Comparison of ENCODE assay signal across 11 mouse cellular contexts in the genomic region with DNA sequence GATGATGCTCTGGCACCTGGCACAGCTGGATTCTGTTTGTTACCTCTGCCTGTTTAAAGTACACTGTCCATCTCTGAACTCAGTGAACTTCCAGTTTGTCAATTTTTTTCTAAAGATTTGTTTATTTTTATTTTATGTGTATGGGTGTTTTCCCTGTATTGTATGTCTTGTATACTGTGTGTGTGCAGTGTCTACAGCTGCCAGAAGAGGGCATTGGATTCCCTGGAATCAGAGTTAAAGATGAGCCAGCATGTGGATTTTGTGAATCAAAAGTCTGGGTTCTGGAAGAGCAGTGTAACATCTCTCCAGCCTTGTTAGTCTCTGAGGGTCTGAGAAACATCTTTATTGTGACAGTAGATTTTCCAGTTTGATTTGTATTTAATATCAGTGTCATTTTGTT. TPM values are rescaled to one million over a fixed set of nuclear protein-coding genes. Genes with fewer than 3 reads are reported as not detected.
A peak's percentile ranks its signal among the peaks of the same experiment; 100 is the strongest.
DNase-seq lines count a peak whose midpoint lies in the region; ATAC-seq and TF ChIP-seq lines count a peak whose summit lies in the region.
"Had no signal": no experiment of that assay in that cellular context is flagged by ENCODE, and none has a peak within 500 bp of the region (broad histone marks: within the 10 kb centered on the region; RNA-seq: fewer than 3 reads in every experiment).

No protein-coding gene starts in this region.

- no peak for TF ChIP-seq POLR2A in CH12.LX (IDR thresholded peaks at IDR 0.05; ENCODE audit: low read depth, low read length)

- H3K4me1 ChIP-seq in CH12.LX (ENCODE audit: control insufficient read depth in 1 of 2, insufficient read depth in 2 of 2), result no peaks in the 10 kb centered on the region
- no peaks in the 10 kb centered on the region for H3K4me1 ChIP-seq in forebrain, embryonic 16.5 days (replicated peaks; ENCODE audit: control insufficient read depth, insufficient read depth, low read length)
- H3K4me1 ChIP-seq: hindbrain, embryonic 15.5 days had no signal

- no peak for ATAC-seq in forebrain, embryonic 16.5 days

- peak; percentile 59 to 60 for DNase-seq in cerebellum, postnatal 10 days
- no peak for DNase-seq in cerebellum, adult 9-11 months
- DNase-seq in layer of hippocampus, adult 9-10 months (ENCODE audit: low spot score), result peak; percentile 24
- no peak for DNase-seq in layer of hippocampus, postnatal 36 days
- DNase-seq in CH12.LX (ENCODE audit: extremely low read depth), result no peak
- peak; percentile 61 for DNase-seq in kidney, postnatal 10 days
- no peak for DNase-seq in gastrocnemius, postnatal 14 days
- DNase-seq: cerebellum, adult 9-10 months had no signal

- in situ Hi-C loops in CH12.LX (cut with MboI; ENCODE audit: low pct_ligation_motif_present, low pct_unique_long_range_greater_than_20kb, low sequenced_read_pairs), result no loop called here

- TF ChIP-seq RAD21 in CH12.LX (IDR thresholded peaks at IDR 0.05; ENCODE audit: low read depth, low read length), result peak; percentile 17

- TF ChIP-seq EP300 in CH12.LX (IDR thresholded peaks at IDR 0.05; ENCODE audit: low read length), result no peak

- no peaks in the 10 kb centered on the region for H3K79me2 ChIP-seq in CH12.LX (replicated peaks; ENCODE audit: control insufficient read depth, extremely low read depth, insufficient read depth, poor library complexity, severe bottlenecking)

- dilution Hi-C loops in CH12.LX (cut with MboI; ENCODE audit: extremely low pct_ligation_motif_present, extremely low pct_unique_long_range_greater_than_20kb, low sequenced_read_pairs), result no loop called here

- no peak overlapping the region for H3K27ac ChIP-seq in CH12.LX (ENCODE audit: insufficient read depth, low read depth)
- no peak overlapping the region for H3K27ac ChIP-seq in forebrain, embryonic 16.5 days (ENCODE audit: low read length)
- H3K27ac ChIP-seq: hindbrain, embryonic 15.5 days; macrophage had no signal

- H3K9me3 ChIP-seq in CH12.LX (replicated peaks; ENCODE audit: low read length), result no peaks in the 10 kb centered on the region
- no peaks in the 10 kb centered on the region for H3K9me3 ChIP-seq in forebrain, embryonic 16.5 days (ENCODE audit: control insufficient read depth, low read length)
- H3K9me3 ChIP-seq: hindbrain, embryonic 15.5 days had no signal

- TF ChIP-seq CTCF in CH12.LX (conservative IDR thresholded peaks at IDR 0.05 in 1 of 2, IDR thresholded peaks at IDR 0.05 in 1 of 2; ENCODE audit: low read depth in 2 of 2, low read length in 2 of 2), result peak in 1 of 2 experiments; percentile 52; a peak in 2 of 4 replicates

- H3K4me3 ChIP-seq in CH12.LX (replicated peaks in 1 of 3; ENCODE audit: low read depth in 2 of 3, low read length in 2 of 3, poor library complexity in 1 of 3), result no peak overlapping the region
- H3K4me3 ChIP-seq in forebrain, embryonic 16.5 days (replicated peaks; ENCODE audit: low read length), result no peak overlapping the region
- H3K4me3 ChIP-seq: hindbrain, embryonic 15.5 days had no signal

- H3K27me3 ChIP-seq in CH12.LX (replicated peaks), result no peaks in the 10 kb centered on the region
- H3K27me3 ChIP-seq in forebrain, embryonic 16.5 days (replicated peaks; ENCODE audit: control insufficient read depth, insufficient read depth, low read length), result no peaks in the 10 kb centered on the region
- H3K27me3 ChIP-seq: hindbrain, embryonic 15.5 days had no signal

- H3K4me2 ChIP-seq in CH12.LX (ENCODE audit: insufficient read depth, low read depth, poor library complexity, severe bottlenecking), result no peak overlapping the region
- H3K4me2 ChIP-seq in forebrain, embryonic 16.5 days (ENCODE audit: low read length), result no peak overlapping the region
- H3K4me2 ChIP-seq: hindbrain, embryonic 15.5 days had no signal

- peaks cover 23 to 71% of the 10 kb centered on the region in 2 experiments for H3K36me3 ChIP-seq in CH12.LX (replicated peaks in 1 of 2; ENCODE audit: control insufficient read depth in 1 of 2, insufficient read depth in 1 of 2, low read length in 1 of 2)
- peaks cover 32% of the 10 kb centered on the region for H3K36me3 ChIP-seq in forebrain, embryonic 16.5 days (ENCODE audit: control insufficient read depth, insufficient read depth)

- no peak overlapping the region for H3K9ac ChIP-seq in CH12.LX (ENCODE audit: insufficient read depth, low read depth)
- no peak overlapping the region for H3K9ac ChIP-seq in forebrain, embryonic 16.5 days (replicated peaks; ENCODE audit: low read depth, low read length)
- H3K9ac ChIP-seq: hindbrain, embryonic 15.5 days had no signal

- intact Hi-C loops in gastrocnemius, postnatal 14 days (cut with DNase I; ENCODE audit: low total_unique reads), result no loop called here

TF ChIP-seq in CH12.LX, 34 proteins besides CTCF, POLR2A, EP300 and RAD21:
- TF ChIP-seq ELF1 (IDR thresholded peaks at IDR 0.05; ENCODE audit: low read depth, low read length) (no peak), SMC3 (IDR thresholded peaks at IDR 0.05; ENCODE audit: low read depth, low read length) (peak; percentile 29; the same call in 1 of the 2 replicates), MAX (IDR thresholded peaks at IDR 0.05; ENCODE audit: low read length) (no peak)

RNA-seq across cellular contexts. Expression of a gene that starts 24.4 kb away (rescaled TPM):
- 10 to 100 TPM; 14.3 to 16.4 TPM for total RNA-seq in layer of hippocampus, postnatal 36 days (2021)
- total RNA-seq in CH12.LX (2012; rRNA removed) (2.7 and 3.8 TPM in 2 replicates), CH12.LX (2014; rRNA removed) (0.32 TPM in 1 of 2 replicates, not detected in the other)
- polyA plus RNA-seq in CH12.LX (2012; ENCODE audit: insufficient read length, low read depth), result 0.38 and 0.66 TPM in 2 replicates
- under 1 TPM; 0.78 to 0.84 TPM for total RNA-seq in gastrocnemius, postnatal 14 days (2021)
- polyA plus RNA-seq in forebrain, embryonic 16.5 days (2015; fragmentation: Nextera tagmentation; extraction: Ambion mirVana), result 99.8 and 128 TPM in 2 replicates

RNA-seq across cellular contexts. Expression of a gene that starts 30.8 kb away (rescaled TPM):
- 100 to 1,000 TPM in 1 of 2 experiments, 10 to 100 TPM in 1; 96.3 to 101 TPM for total RNA-seq in layer of hippocampus, postnatal 36 days (2021)
- 16.6 and 18.1 TPM in 2 replicates for total RNA-seq in CH12.LX (2012; rRNA removed)
- total RNA-seq in CH12.LX (2014; rRNA removed), result 11.0 TPM in 2 replicates
- polyA plus RNA-seq in CH12.LX (2012; ENCODE audit: insufficient read length, low read depth), result 26.8 and 27.1 TPM in 2 replicates
- total RNA-seq in gastrocnemius, postnatal 14 days (2021), result 10 to 100 TPM; 20.5 to 20.9 TPM
- polyA plus RNA-seq in forebrain, embryonic 16.5 days (2015; fragmentation: Nextera tagmentation; extraction: Ambion mirVana), result 60.6 and 79.8 TPM in 2 replicates

RNA-seq across cellular contexts. Expression of a gene that starts 31.7 kb away (rescaled TPM):
- 10 to 100 TPM; 55.7 to 58.1 TPM for total RNA-seq in layer of hippocampus, postnatal 36 days (2021)
- total RNA-seq in CH12.LX (2012; rRNA removed), result 48.1 and 52.7 TPM in 2 replicates
- 28.3 and 28.8 TPM in 2 replicates for total RNA-seq in CH12.LX (2014; rRNA removed)
- polyA plus RNA-seq in CH12.LX (2012; ENCODE audit: insufficient read length, low read depth), result 53.8 and 62.4 TPM in 2 replicates
- total RNA-seq in gastrocnemius, postnatal 14 days (2021), result 10 to 100 TPM; 28.0 to 30.1 TPM
- 74.5 and 80.1 TPM in 2 replicates for polyA plus RNA-seq in forebrain, embryonic 16.5 days (2015; fragmentation: Nextera tagmentation; extraction: Ambion mirVana)

RNA-seq across cellular contexts. Expression of a gene that starts 33.4 kb away (rescaled TPM):
- total RNA-seq in layer of hippocampus, postnatal 36 days (2021), result 1 to 10 TPM; 1.1 to 1.6 TPM
- total RNA-seq in CH12.LX (2012; rRNA removed) (0.25 and 0.34 TPM in 2 replicates), CH12.LX (2014; rRNA removed) (not detected in 2 replicates)
- not detected in 2 replicates for polyA plus RNA-seq in CH12.LX (2012; ENCODE audit: insufficient read length, low read depth)
- total RNA-seq in gastrocnemius, postnatal 14 days (2021), result not detected
- 0.49 TPM in 1 of 2 replicates, not detected in the other for polyA plus RNA-seq in forebrain, embryonic 16.5 days (2015; fragmentation: Nextera tagmentation; extraction: Ambion mirVana)
- polyA plus RNA-seq: hindbrain, embryonic 15.5 days; macrophage had no signal

RNA-seq across cellular contexts. Expression of a gene that starts 38.7 kb away (rescaled TPM):
- 10 to 100 TPM; 59.6 to 60.7 TPM for total RNA-seq in layer of hippocampus, postnatal 36 days (2021)
- total RNA-seq in CH12.LX (2012; rRNA removed), result 20.3 and 31.9 TPM in 2 replicates
- total RNA-seq in CH12.LX (2014; rRNA removed), result 18.6 and 18.7 TPM in 2 replicates
- 16.0 and 18.0 TPM in 2 replicates for polyA plus RNA-seq in CH12.LX (2012; ENCODE audit: insufficient read length, low read depth)
- 10 to 100 TPM; 28.8 to 29.7 TPM for total RNA-seq in gastrocnemius, postnatal 14 days (2021)
- 58.5 and 69.8 TPM in 2 replicates for polyA plus RNA-seq in forebrain, embryonic 16.5 days (2015; fragmentation: Nextera tagmentation; extraction: Ambion mirVana)

Comparison
In these comparisons a context has a peak if more than half of its experiments do, and no peak if none do; other contexts are left out.
1. DNase-seq: peak in cerebellum, postnatal 10 days (2 of 2), layer of hippocampus, adult 9-10 months (single experiment) and kidney, postnatal 10 days (single experiment); none in cerebellum, adult 9-11 months (single experiment), layer of hippocampus, postnatal 36 days (0 of 2), CH12.LX (single experiment) and gastrocnemius, postnatal 14 days (single experiment).
2. RNA of a gene that starts 30.8 kb away (total RNA-seq): 96.3 to 101 TPM in layer of hippocampus, postnatal 36 days; 20.5 to 20.9 TPM in gastrocnemius, postnatal 14 days and 11.0 to 18.1 TPM in CH12.LX; every median in the first group is over 4 times any median in the second.